Mouse (Mus musculus) forebrain, embryonic 13.5 days (tissue): ENCODE measurements around the gene Parp6. TPM values are rescaled to one million over a fixed set of nuclear protein-coding genes. Genes with fewer than 3 reads are reported as not detected.
A peak's percentile ranks its signal among the peaks of the same experiment; 100 is the strongest.

ENCODE experiments used
- ATAC-seq: fragments of 200-750 bp; cut with Nextera tagmentation; 2 replicates; pipeline ENCODE4 v1.8.0; 2017
- H3K27ac ChIP-seq: fragments of 300-500 bp; sonication (generic); 2 replicates; pipeline ENCODE4 v1.5.1; 2015; ENCODE audit warnings: inconsistent platforms, mild to moderate bottlenecking, moderate library complexity
- H3K27me3 ChIP-seq: fragments of 300-500 bp; sonication (generic); 2 replicates; pipeline ENCODE4 v1.6.1; 2015; ENCODE audit warnings: mild to moderate bottlenecking, inconsistent platforms
- H3K36me3 ChIP-seq: fragments of 300-500 bp; sonication (generic); 2 replicates; pipeline ENCODE4 v1.6.1; 2015; ENCODE audit warnings: mild to moderate bottlenecking, inconsistent platforms; ENCODE audit not compliant: poor library complexity, severe bottlenecking
- H3K4me1 ChIP-seq: fragments of 300-500 bp; sonication (generic); 2 replicates; pipeline ENCODE4 v1.6.1; 2015; ENCODE audit warnings: inconsistent platforms
- H3K4me2 ChIP-seq: fragments of 300-500 bp; sonication (generic); 2 replicates; pipeline ENCODE4 v1.6.1; 2015; ENCODE audit warnings: inconsistent platforms, mild to moderate bottlenecking, moderate library complexity
- H3K4me3 ChIP-seq: fragments of 300-500 bp; sonication (generic); 2 replicates; pipeline ENCODE4 v1.5.1; 2015; ENCODE audit warnings: mild to moderate bottlenecking, inconsistent platforms
- H3K9ac ChIP-seq: fragments of 300-500 bp; sonication (generic); 2 replicates; pipeline ENCODE4 v1.6.1; 2015; ENCODE audit warnings: mild to moderate bottlenecking, inconsistent platforms
- H3K9me3 ChIP-seq: fragments of 300-500 bp; sonication (generic); replicated peaks from 2 replicates; pipeline ENCODE4 v1.6.1; 2016; ENCODE audit warnings: inconsistent platforms
- WGBS: fragments of 180-500 bp; shearing (Covaris S2); methylation state at CpG from one replicate; pipeline ENCODE4 v1.1.7; 2015; 5-methylcytosine and 5-hydroxymethylcytosine counted together
- polyA plus RNA-seq: library from polyadenylated mRNA; unstranded; fragments of >200 nt; fragmentation: Nextera tagmentation; extraction: Ambion mirVana; gene quantifications from 2 replicates; pipeline ENCODE4 v1.2.1, GENCODE M21; 2015

Parp6 gene
- 154 and 155 TPM in 2 replicates for polyA plus RNA-seq

DNA sequence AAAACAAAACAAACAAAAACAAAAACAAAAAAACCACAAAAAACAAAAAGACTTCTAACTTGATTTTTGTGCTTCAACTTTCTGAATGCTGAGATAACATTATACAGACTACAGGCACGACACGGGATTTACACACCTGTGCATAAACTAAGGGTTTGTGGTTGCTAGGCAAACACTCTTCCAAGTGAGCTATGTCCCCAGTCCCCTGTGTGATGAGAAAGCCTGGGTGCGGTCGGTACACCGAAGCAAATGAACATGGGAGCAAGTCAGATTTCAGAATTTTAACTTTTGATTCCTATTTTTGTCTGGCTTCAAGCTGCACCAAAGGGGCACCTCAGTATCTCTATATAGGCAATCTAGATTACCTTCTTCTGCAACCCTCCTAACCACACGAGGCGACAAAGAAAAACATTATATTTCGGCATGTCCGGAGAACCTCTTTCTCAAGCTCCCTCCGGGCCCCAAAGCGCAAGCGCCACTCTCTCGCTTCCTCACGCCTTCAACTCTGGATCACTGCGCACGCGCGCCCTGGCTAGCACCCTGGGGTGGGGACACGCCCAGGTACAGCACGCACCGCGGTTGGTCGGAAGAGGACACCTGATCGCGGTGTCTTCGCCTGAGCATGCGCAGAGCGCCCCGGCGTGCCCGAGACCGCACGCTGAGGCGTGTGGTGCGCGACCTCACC is at the start of gene Parp6:
Gene Parp6, plus strand, starts transcription at position 663 of the 685 bp plus-strand sequence.
- Histone ChIP-seq H3K9me3 (no peaks in the 10 kb centered on the region), H3K27ac (peak within 1 kb of the TSS; percentile 92), H3K4me2 (peak within 1 kb of the TSS; percentile 74), H3K9ac (peak within 1 kb of the TSS; percentile 96), H3K4me1 (peaks cover 27% of the 10 kb centered on the region), H3K36me3 (no peaks in the 10 kb centered on the region), H3K4me3 (peak within 1 kb of the TSS; percentile 96), H3K27me3 (no peaks in the 10 kb centered on the region)
- peak; percentile 97 for ATAC-seq
- WGBS, result 1% methylated on average over 36 of the region's 36 CpGs

DNA sequence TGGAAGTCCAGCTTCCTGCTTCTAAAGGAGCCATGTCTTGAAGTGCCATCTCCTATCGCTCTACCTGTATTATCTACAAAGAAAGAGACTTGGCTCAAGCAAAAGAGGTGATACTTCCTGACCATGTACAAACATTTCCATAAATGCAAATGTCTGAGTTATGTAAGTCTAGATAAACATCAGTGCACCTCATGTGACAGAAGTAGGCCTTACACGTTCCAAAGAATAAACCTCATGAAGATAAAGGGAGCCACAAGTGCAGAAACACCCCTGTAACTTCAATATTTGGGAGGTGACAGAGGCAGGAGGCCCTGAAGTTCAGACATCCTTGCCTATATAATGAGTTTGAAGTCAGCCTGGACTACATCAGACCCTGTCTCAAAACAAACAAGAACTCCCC is 45.2 kb upstream of the Parp6 start:
- H3K4me1 ChIP-seq, result no peaks in the 10 kb centered on the region
- H3K9me3 ChIP-seq, result no peaks in the 10 kb centered on the region
- H3K27me3 ChIP-seq, result peaks cover 14% of the 10 kb centered on the region
- 78% methylated on average over 2 of the region's 2 CpGs for WGBS
- H3K4me2 ChIP-seq, result no peak overlapping the region
- no peak overlapping the region for H3K9ac ChIP-seq
- H3K4me3 ChIP-seq, result no peak overlapping the region
- no peaks in the 10 kb centered on the region for H3K36me3 ChIP-seq
- no peak for ATAC-seq
- H3K27ac ChIP-seq, result no peak overlapping the region

DNA sequence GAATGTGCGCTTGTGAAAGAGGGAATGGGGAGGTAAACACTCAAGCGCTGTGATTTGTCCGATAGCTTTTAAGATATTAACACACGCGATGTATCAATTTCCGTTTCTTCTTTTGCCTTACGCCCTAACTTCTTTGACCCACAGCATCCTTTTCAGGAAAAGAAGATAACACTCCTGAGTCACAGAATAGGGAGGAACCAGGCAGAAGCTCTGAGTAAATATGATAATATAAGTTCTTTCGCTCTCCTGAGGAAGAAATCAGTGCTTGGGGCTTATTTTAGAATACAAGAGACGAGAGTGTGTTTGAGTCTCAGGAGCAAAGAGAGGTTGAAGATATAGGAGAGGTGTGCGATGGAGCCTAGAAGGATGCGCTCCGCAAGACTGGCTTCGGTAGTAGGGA is 39.7 kb upstream of the Parp6 start:
- Histone ChIP-seq H3K4me1 (peaks cover 17% of the 10 kb centered on the region; the same call in 1 of the 2 replicates), H3K4me2 (peak overlapping the region; percentile 79), H3K27me3 (peaks cover 36% of the 10 kb centered on the region), H3K4me3 (peak overlapping the region; percentile 54), H3K9me3 (no peaks in the 10 kb centered on the region), H3K9ac (peak overlapping the region; percentile 68), H3K27ac (no peak overlapping the region), H3K36me3 (no peaks in the 10 kb centered on the region)
- no peak for ATAC-seq
- WGBS, result 13% methylated on average over 13 of the region's 13 CpGs

DNA sequence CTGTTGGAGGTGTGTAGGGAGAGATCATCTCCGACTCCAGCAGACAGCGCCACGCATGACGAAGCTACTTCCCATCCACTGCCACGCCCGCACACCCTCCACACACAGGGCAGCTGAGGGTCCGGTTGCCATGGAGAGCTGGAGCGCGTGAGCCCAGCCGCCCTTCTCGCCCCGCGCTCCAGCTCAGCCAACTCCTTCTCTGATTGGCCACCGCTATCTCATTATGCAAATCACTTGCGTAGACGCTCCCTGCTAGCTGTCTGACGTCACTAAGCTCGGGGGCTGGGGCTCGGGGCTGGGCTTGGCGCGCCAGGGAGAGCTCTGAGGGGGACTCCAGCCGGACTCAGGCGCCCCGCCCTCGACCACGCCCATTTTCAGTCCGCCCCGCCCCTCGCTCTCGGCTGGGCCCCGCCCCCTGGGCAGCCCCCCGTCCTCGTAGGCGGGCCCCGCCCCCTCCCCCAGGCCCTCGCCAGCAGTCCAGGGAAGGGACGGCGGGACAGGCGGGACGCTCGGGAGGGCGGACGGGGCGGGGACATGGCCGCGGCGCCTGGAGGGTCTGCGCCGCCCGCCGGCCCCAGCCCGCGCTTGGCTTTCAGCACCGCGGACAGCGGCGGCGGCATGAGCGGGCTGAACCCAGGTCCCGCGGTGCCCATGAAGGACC is 39.1 kb upstream of the Parp6 start, which contains the start of gene Celf6:
Gene Celf6, plus strand, starts transcription at position 74 of the 661 bp plus-strand sequence.
- Histone ChIP-seq H3K36me3 (no peaks in the 10 kb centered on the region), H3K27ac (peak within 1 kb of the TSS; percentile 14; the same call in 1 of the 2 replicates), H3K4me1 (peaks cover 17% of the 10 kb centered on the region; the same call in 1 of the 2 replicates), H3K9ac (peak within 1 kb of the TSS; percentile 68), H3K4me3 (peak within 1 kb of the TSS; percentile 54), H3K27me3 (peaks cover 39% of the 10 kb centered on the region), H3K9me3 (no peaks in the 10 kb centered on the region), H3K4me2 (peak within 1 kb of the TSS; percentile 79)
- WGBS, result 1% methylated on average over 34 of the region's 61 CpGs
- peak; percentile 98 for ATAC-seq

DNA sequence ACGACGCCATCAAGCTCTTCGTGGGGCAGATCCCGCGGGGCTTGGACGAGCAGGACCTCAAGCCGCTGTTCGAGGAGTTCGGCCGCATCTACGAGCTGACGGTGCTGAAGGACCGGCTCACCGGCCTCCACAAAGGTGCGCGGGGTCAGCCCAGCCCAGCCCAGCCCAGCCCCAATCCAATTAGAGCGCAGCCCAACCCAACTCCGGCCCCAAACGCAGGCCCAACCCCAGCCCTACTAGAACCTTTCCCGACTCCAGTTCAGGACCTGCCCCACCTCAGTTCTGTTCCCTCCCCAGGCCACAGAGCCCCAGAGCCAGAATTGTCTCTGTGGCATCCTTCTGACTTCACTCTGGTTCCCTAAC is 38.6 kb upstream of the Parp6 start:
- H3K4me2 ChIP-seq, result peak overlapping the region; percentile 79
- H3K27me3 ChIP-seq, result peaks cover 39% of the 10 kb centered on the region
- H3K36me3 ChIP-seq, result no peaks in the 10 kb centered on the region
- peaks cover 17% of the 10 kb centered on the region; the same call in 1 of the 2 replicates for H3K4me1 ChIP-seq
- 2% methylated on average over 19 of the region's 20 CpGs for WGBS
- no peak; the same call in 1 of the 2 replicates for ATAC-seq
- H3K4me3 ChIP-seq, result peak overlapping the region; percentile 54
- no peaks in the 10 kb centered on the region for H3K9me3 ChIP-seq
- 0 out of 2 replicates have a peak overlapping the region, but pooled peaks have one; percentile 14 for H3K27ac ChIP-seq
- peak overlapping the region; percentile 68 for H3K9ac ChIP-seq

DNA sequence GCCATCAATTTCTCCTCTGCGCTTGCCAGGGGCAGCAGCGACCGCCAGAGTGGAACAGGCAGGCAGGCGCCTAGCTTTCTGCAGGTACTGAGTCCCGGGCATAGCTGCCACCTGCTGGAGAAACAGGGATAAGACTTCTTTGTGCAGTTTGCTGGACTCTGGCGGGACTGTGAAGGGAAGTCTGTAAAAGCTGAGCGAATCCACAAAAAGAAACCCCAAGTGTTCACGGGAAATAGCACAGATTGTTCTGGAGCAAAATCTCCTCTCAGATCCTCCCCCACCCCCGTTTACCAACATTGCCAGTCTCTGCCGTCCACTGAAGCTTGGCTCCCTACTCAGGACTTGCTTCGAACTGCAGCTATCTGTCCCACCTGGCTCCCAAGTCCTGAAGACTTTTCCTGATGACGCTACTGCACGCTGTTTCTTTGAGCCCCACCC is 32.2 kb upstream of the Parp6 start:
- peak; percentile 46 for ATAC-seq
- peak overlapping the region; percentile 45 for H3K9ac ChIP-seq
- H3K9me3 ChIP-seq, result no peaks in the 10 kb centered on the region
- no peaks in the 10 kb centered on the region for H3K36me3 ChIP-seq
- WGBS, result 6% methylated on average over 13 of the region's 13 CpGs
- H3K4me1 ChIP-seq, result peaks cover 30% of the 10 kb centered on the region
- H3K27ac ChIP-seq, result no peak overlapping the region
- H3K4me3 ChIP-seq, result peak overlapping the region; percentile 17; the same call in 1 of the 2 replicates
- H3K27me3 ChIP-seq, result peaks cover 20% of the 10 kb centered on the region
- H3K4me2 ChIP-seq, result peak overlapping the region; percentile 49

DNA sequence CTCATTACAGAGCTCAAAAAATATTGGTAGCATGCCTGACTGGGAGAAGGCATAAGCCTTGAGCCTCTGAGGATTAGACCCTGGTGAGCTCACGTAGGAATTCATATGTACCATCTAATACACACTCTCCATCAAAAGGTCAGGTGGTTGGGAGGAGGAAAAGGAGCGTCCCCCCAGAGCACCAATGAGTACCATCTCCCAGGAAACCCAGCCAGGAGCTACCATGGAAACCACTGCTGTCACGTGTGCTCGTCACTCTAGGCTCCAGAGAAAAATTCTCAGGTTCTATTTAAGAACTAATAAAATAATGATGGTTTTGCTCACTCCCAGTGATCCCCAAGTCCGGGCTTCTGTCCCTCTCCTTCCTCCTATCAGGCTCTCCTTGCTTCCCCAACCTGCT is 28.8 kb upstream of the Parp6 start:
- Histone ChIP-seq H3K27me3 (peaks cover 6% of the 10 kb centered on the region), H3K36me3 (no peaks in the 10 kb centered on the region; the same call in 1 of the 2 replicates), H3K27ac (peak overlapping the region; percentile 83), H3K4me1 (peaks cover 31% of the 10 kb centered on the region), H3K9ac (no peak overlapping the region), H3K4me2 (peak overlapping the region; percentile 53), H3K9me3 (no peaks in the 10 kb centered on the region), H3K4me3 (no peak overlapping the region)
- WGBS, result 52% methylated on average over 5 of the region's 5 CpGs
- peak; percentile 40; the same call in 1 of the 2 replicates for ATAC-seq

DNA sequence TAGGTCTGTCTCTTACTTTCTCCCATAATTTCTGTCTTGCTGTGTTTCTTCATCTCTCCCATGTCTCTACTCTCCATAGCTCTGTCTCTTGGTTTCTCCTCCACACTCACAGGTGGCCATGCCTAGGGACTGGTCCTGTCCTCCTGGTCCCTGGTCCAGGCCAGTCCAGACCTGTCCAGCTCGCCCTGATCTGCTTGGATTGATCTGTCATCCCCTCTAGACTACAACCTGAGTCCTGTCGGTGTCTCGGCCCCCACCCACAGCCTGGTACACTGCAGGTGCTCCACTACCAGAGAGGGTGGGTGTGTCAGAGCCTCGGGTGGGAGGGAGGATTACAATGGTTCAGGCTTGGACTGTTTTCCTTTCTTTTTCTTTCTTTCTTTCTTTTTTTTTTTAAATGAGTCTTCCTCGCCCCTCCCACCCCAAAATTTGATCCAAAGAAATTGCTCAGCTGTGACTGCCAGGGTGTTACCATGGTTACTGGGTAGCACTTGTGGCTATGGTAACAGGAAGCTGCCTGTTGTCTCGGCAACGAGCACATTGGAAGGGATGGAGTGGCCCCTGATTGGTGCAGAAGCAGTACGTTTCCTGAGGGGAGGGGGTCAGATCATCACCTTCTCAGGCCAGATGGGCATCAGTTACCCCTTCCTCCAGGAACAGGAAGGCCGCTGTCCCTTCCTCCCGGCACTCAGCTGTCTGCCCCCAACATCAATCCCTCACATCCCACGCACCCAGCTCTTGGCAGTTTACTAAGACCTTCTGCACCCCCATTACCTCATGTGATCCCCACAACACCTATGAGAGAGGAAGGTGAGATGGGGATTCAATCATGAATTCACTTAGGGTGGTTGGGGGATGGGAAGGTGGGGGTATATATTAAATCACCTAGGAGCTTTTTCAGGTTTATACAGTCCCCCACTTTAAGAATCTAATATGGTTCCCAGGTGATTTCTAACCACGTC is 28.1 kb upstream of the Parp6 start:
- 18% methylated on average over 12 of the region's 12 CpGs for WGBS
- H3K4me2 ChIP-seq, result peak overlapping the region; percentile 53
- no peaks in the 10 kb centered on the region for H3K9me3 ChIP-seq
- peak overlapping the region; percentile 26; the same call in 1 of the 2 replicates for H3K9ac ChIP-seq
- peaks cover 6% of the 10 kb centered on the region for H3K27me3 ChIP-seq
- peak overlapping the region; percentile 13 for H3K4me3 ChIP-seq
- H3K4me1 ChIP-seq, result peaks cover 31% of the 10 kb centered on the region
- peak; percentile 93 for ATAC-seq
- H3K36me3 ChIP-seq, result no peaks in the 10 kb centered on the region; the same call in 1 of the 2 replicates
- peak overlapping the region; percentile 83 for H3K27ac ChIP-seq

DNA sequence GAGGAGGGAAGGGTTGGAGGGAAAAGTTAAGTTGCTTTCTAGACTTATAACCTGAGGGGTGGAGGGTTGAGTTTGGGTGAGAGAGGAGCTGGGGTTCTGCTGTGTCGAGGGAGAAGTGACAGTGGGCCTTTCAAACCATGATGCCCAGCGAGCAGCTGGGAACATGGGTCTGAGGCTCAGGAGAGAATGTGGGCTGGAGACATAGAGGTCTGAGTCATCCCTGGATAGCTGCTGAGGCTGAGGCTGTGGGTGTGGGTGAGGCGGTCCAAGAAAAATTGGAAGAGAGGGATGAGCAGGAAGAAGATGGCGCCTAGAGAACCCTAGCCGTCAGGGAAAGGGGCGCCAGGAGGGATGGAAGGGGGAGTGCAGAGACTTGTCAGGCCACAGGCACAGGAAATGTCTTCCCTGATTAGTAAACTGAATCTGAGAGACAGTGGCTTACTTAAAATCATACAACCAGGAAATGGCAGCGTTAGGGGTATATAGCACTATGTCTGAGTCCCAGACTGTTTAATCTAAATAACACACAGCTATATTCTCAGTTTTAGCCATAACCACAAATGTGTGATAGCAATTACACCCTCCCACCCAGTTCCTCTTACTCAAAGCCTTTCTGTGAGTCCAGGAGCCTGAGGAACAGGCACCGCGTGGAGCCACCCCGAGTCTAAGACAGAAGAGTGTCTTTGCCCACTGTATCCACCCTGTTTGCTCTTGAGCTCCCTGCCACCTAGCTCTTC is 27.2 kb upstream of the Parp6 start:
- WGBS, result 83% methylated on average over 10 of the region's 10 CpGs
- Histone ChIP-seq H3K27ac (peak overlapping the region; percentile 83), H3K27me3 (peaks cover 6% of the 10 kb centered on the region), H3K4me2 (peak overlapping the region; percentile 53), H3K36me3 (no peaks in the 10 kb centered on the region; the same call in 1 of the 2 replicates), H3K9me3 (no peaks in the 10 kb centered on the region), H3K9ac (no peak overlapping the region), H3K4me3 (no peak overlapping the region), H3K4me1 (peaks cover 27% of the 10 kb centered on the region)
- ATAC-seq, result no peak

DNA sequence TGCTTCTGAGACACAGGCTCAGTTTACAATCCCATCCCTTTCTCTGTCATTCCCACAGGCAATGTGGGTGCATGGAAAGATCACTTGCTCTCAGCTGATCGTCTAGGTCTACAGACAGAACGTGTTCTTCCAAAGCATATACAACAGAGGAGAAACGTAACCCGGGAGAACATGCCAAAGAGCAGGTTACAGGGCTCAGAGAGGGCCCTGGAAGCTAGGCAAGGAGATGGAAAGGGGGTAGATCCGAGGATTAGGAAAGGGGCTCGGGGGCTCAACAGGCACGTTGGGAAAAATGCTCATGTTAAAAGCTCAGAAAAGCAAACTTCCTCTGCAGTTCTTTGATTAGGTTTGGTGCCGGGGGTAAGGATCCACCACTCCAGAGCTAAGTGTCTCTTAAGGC is 15.4 kb upstream of the Parp6 start:
- Histone ChIP-seq H3K9ac (no peak overlapping the region), H3K9me3 (no peaks in the 10 kb centered on the region), H3K4me2 (no peak overlapping the region), H3K27ac (no peak overlapping the region), H3K36me3 (no peaks in the 10 kb centered on the region), H3K4me1 (no peaks in the 10 kb centered on the region), H3K4me3 (no peak overlapping the region), H3K27me3 (peaks cover 9% of the 10 kb centered on the region; the same call in 1 of the 2 replicates)
- 84% methylated on average over 8 of the region's 8 CpGs for WGBS
- ATAC-seq, result no peak

DNA sequence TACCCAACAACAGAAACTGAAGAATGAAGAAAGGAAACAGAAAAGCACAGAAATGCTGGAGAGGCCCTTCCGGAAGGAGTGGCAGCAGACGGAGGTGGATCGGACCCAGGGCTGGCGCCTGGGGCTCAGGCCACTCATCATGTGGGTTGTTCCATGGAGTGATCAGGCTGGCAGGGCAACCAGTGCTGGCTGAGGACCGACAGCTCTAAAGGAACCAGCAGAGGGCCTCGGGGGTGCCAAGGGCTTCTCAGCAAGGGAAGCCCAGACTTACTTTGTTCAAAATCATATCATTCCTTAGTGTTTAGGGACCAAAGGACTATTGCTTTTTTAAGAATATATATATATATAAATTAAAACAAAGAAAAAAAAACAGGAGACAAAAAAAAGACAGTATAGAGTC is 11.1 kb upstream of the Parp6 start:
- Histone ChIP-seq H3K4me1 (no peaks in the 10 kb centered on the region), H3K9ac (no peak overlapping the region), H3K4me3 (no peak overlapping the region), H3K27me3 (peaks cover 9% of the 10 kb centered on the region; the same call in 1 of the 2 replicates), H3K9me3 (no peaks in the 10 kb centered on the region), H3K4me2 (no peak overlapping the region), H3K36me3 (no peaks in the 10 kb centered on the region), H3K27ac (no peak overlapping the region)
- WGBS, result 46% methylated on average over 6 of the region's 6 CpGs
- ATAC-seq, result no peak
